Mouse (Mus musculus) small intestine, adult 10 weeks (tissue): ENCODE measurements around the gene Trpm7. TPM values are rescaled to one million over a fixed set of nuclear protein-coding genes. Genes with fewer than 3 reads are reported as not detected.

Source experiments
- polyA plus RNA-seq: library from polyadenylated mRNA; stranded (reverse); fragments of 350-450 nt; fragmentation: Illumina TruSeq; extraction: RNeasy Lipid Tissue Mini Kit (QIAGEN cat#74804); gene quantifications from one replicate; pipeline ENCODE4 v1.2.3, GENCODE M21; 2014; ENCODE audit warnings: low replicate concordance

Trpm7 gene
- 152 TPM for polyA plus RNA-seq

DNA sequence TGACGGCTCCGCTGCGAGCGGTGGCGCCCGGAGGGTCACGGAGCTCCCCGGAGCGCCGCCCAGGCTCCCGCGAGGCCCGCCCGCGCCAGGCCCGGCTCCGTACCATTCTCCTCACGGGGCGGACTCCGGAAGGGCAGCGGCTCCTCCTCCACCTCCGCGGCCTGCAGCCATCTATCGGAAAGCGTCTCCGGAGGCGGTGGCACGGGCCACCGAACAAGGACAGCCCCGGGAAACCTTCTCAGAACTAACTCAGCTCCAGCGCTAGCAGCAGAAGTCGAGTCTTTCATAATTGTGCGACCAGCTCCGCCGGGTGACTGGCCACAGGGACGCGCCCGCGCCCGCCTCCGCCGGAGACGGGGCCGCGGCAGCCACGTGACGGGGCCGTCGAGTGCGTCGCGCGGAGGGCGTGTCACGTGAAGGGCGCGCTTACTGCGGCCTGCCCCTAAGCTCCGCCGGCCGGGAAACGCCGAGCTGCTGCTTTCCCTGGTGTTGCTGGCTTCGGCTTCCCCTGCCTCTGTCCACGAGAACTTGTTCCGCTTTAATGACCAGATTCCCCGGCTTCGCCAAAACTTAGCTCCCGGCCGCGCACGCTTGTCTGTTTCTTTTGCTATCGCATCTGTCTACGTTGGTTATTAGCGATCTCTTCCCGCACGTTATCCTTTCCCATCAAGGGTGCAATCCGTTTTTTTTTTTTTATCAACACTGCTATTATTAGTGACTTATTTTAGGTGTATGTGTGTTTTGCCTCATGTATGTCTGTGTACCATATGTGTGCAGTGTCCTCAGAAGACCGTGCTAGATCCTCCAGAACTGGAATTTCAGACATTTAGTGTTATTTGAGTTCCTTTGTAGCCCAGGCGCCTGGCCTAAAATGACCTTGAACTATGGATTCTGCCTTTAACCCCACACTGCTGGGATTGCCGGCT, at the start of gene Trpm7:
Trpm7 (minus strand) TSS at position 360 of the 926 bp plus-strand sequence.

DNA sequence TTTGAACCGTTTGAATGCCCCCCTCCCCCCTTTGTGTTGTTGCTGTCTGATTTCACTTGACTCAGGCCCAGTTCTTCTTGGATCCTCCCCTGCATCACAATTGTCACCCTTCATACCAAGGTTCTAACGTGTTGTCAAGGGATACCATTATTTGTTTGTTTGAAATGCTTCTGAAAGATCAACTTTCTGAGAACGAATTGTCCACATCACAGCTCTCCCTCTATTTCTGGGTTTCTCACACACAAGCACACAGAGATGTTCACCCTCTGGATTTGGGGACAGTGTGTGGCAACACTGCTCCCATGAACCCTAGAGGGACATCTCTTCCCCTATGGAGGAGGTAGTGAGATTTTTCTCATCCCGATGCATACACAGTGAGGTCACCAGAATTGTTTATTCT, 92.7 kb downstream of the Trpm7 start, which contains the start of gene Usp50:
Usp50 (minus strand) TSS at position 101 of the 400 bp plus-strand sequence.

Other genes with a start within 250 kb of the Trpm7 start
- gene Gabpb1, start 199.9 kb downstream of the Trpm7 start, polyA plus RNA-seq: 27.1 TPM
- gene Usp8, start 168.9 kb downstream of the Trpm7 start, polyA plus RNA-seq: 65.0 TPM
- not detected for gene Usp50, start 92.8 kb downstream of the Trpm7 start, polyA plus RNA-seq
- 198 TPM for gene Sppl2a, start 57.0 kb upstream of the Trpm7 start, polyA plus RNA-seq
- gene Ap4e1, start 132.5 kb upstream of the Trpm7 start, polyA plus RNA-seq: 15.4 TPM
- gene Blvra, start 194.4 kb upstream of the Trpm7 start, polyA plus RNA-seq: 23.0 TPM